Mouse (Mus musculus) kidney, adult 2 months (tissue): ENCODE measurements at regions not wholly inside any gene's neighbourhood (a gene's known extent, or its start where the extent isn't known, plus 50 kb on each side); places are given as distances from the start of the nearest gene placed in this dataset.

ENCODE experiments used
- DNase-seq: peaks from one replicate; pipeline ENCODE4 v3.0.0; 2021
- H3K27ac ChIP-seq: fragments of 200-500 bp; 2 replicates; pipeline ENCODE4 v1.5.1; 2012; ENCODE audit warnings: low read depth, low read length, control low read depth, inconsistent platforms; ENCODE audit not compliant: insufficient read depth
- H3K27me3 ChIP-seq: fragments of 200-500 bp; replicated peaks from 2 replicates; pipeline ENCODE4 v1.6.1; 2012; ENCODE audit warnings: mild to moderate bottlenecking, moderate library complexity, low read length, inconsistent platforms; ENCODE audit not compliant: control insufficient read depth, insufficient read depth
- H3K36me3 ChIP-seq: fragments of 200-500 bp; 2 replicates; pipeline ENCODE4 v1.6.1; 2012; ENCODE audit warnings: mild to moderate bottlenecking, moderate library complexity, low read length, inconsistent platforms; ENCODE audit not compliant: control insufficient read depth, insufficient read depth
- H3K4me1 ChIP-seq: fragments of 200-500 bp; 2 replicates; pipeline ENCODE4 v1.6.1; 2011; ENCODE audit warnings: low read length; ENCODE audit not compliant: control insufficient read depth, insufficient read depth
- H3K4me3 ChIP-seq: fragments of 200-500 bp; 2 replicates; pipeline ENCODE4 v1.5.1; 2011; ENCODE audit warnings: mild to moderate bottlenecking, low read depth, low read length, control low read depth; ENCODE audit not compliant: insufficient read depth
- CTCF ChIP-seq: fragments of 200-500 bp; conservative IDR thresholded peaks from 2 replicates; pipeline ENCODE4 v1.5.1; 2011; ENCODE audit warnings: low read depth, mild to moderate bottlenecking, control low read depth, low read length, moderate library complexity, mixed read lengths; ENCODE audit not compliant: insufficient read depth, insufficient read length
- POLR2A ChIP-seq: fragments of 200-500 bp; IDR thresholded peaks from one replicate; pipeline ENCODE4 v1.6.1; 2011; ENCODE audit warnings: low read depth, low read length, control low read depth
- WGBS: fragments of 180-500 bp; shearing (Covaris S2); methylation state at CpG from one replicate; pipeline ENCODE4 v1.1.7; 2018; 5-methylcytosine and 5-hydroxymethylcytosine counted together

GRCm38 (mm10) chr14:25245691-25246090 lies 213.3 kb upstream of the Zmiz1 start:
- Histone ChIP-seq H3K4me3 (no peak overlapping the region), H3K36me3 (no peaks in the 10 kb centered on the region), H3K27me3 (no peaks in the 10 kb centered on the region), H3K27ac (no peak overlapping the region), H3K4me1 (no peaks in the 10 kb centered on the region)
- TF ChIP-seq CTCF (0 out of 2 replicates have a peak, but pooled peaks have one; percentile 1), POLR2A (no peak)
- 74% methylated on average over 4 of the region's 4 CpGs for WGBS
- DNase-seq, result peak; percentile 25

DNA sequence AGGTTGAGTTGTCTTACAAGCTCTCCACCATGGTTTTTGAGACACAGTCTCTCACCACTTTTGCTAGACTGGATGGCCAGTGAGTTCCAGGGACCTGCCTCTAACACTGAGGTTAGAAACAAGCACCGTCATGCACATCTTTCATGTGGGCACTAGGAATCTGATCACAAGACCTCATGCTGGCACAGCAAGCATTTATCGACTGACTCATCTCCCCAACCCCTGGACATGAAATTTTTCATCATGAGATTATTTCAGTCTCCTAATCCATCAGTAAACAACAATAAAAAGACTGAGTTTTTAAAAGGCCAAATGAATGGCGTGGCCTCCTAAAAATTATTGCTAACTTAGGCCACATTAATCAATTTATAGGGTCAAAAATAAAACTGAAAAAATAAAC lies 210.0 kb upstream of the Zmiz1 start:
- Histone ChIP-seq H3K4me1 (no peaks in the 10 kb centered on the region), H3K27me3 (no peaks in the 10 kb centered on the region), H3K27ac (no peak overlapping the region), H3K36me3 (no peaks in the 10 kb centered on the region), H3K4me3 (no peak overlapping the region)
- TF ChIP-seq POLR2A (no peak), CTCF (no peak)
- WGBS, result 93% methylated on average over 3 of the region's 3 CpGs
- DNase-seq, result no peak

GRCm38 (mm10) chr14:25253016-25253850 lies 205.8 kb upstream of the Zmiz1 start:
- TF ChIP-seq CTCF, result no peak
- TF ChIP-seq POLR2A, result no peak
- Histone ChIP-seq H3K27me3 (no peaks in the 10 kb centered on the region), H3K4me3 (no peak overlapping the region), H3K36me3 (no peaks in the 10 kb centered on the region), H3K27ac (no peak overlapping the region), H3K4me1 (no peaks in the 10 kb centered on the region)
- 94% methylated on average over 15 of the region's 15 CpGs for WGBS
- no peak for DNase-seq

DNA sequence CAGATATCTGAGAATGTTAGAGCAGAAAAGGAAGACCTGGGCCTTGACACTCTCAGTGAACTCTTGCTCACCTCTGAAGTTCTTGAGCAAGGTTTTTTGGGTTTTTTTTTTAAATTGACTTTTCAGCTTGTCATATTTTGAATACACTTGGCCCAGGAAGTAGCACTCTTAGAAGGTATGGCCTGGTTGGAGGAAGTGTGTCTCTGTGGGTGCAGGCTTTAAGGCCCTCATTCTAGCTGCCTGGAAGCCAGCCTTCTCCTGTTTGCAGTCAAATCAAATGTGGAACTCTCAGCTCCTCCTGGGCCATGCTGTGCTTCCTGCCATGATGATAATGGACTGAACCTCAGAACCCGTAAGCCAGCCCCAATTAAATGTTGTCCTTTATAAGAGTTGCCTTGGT lies 195.9 kb upstream of the Zmiz1 start:
- no peak overlapping the region for H3K27ac ChIP-seq
- H3K4me1 ChIP-seq, result no peaks in the 10 kb centered on the region; the same call in 1 of the 2 replicates
- H3K4me3 ChIP-seq, result no peak overlapping the region
- H3K36me3 ChIP-seq, result no peaks in the 10 kb centered on the region
- 97% methylated on average over 1 of the region's 1 CpGs for WGBS
- TF ChIP-seq POLR2A (no peak), CTCF (no peak)
- no peak for DNase-seq
- H3K27me3 ChIP-seq, result no peaks in the 10 kb centered on the region

DNA sequence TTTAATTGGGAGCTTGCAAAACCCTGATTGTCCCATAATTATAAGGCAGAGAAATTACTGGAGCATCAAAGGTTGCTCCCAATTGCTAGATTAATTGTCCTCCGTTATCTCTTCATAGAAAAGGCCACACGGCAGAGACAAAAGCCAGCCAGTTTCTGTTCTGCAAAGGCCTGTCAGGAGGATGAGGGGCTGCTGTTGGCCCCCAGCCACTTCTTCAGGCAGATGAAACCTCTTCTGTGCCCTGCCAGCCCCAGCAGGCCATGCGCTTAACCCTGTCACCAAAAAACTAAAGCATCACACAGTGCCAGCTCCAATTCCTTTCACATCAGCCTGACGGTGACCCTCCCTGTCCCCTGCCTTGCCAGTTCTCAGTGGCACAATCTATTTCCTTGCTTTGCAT lies 192.1 kb upstream of the Zmiz1 start:
- 86% methylated on average over 4 of the region's 4 CpGs for WGBS
- H3K4me1 ChIP-seq, result no peaks in the 10 kb centered on the region; the same call in 1 of the 2 replicates
- no peaks in the 10 kb centered on the region for H3K36me3 ChIP-seq
- DNase-seq, result no peak
- no peaks in the 10 kb centered on the region for H3K27me3 ChIP-seq
- TF ChIP-seq POLR2A, result no peak
- TF ChIP-seq CTCF, result no peak
- no peak overlapping the region for H3K4me3 ChIP-seq
- no peak overlapping the region for H3K27ac ChIP-seq

- 0 out of 2 replicates have a peak overlapping the region, but pooled peaks have one; percentile 14 for H3K27ac ChIP-seq
- peak; percentile 38 for DNase-seq
- no peaks in the 10 kb centered on the region for H3K36me3 ChIP-seq
- no peaks in the 10 kb centered on the region; the same call in 1 of the 2 replicates for H3K4me1 ChIP-seq
- no peak overlapping the region for H3K4me3 ChIP-seq
- WGBS, result 74% methylated on average over 13 of the region's 13 CpGs
- H3K27me3 ChIP-seq, result no peaks in the 10 kb centered on the region
- TF ChIP-seq POLR2A (no peak), CTCF (no peak)
These were observed 190.8 kb upstream of the Zmiz1 start for GRCm38 (mm10) chr14:25268090-25268631.

DNA sequence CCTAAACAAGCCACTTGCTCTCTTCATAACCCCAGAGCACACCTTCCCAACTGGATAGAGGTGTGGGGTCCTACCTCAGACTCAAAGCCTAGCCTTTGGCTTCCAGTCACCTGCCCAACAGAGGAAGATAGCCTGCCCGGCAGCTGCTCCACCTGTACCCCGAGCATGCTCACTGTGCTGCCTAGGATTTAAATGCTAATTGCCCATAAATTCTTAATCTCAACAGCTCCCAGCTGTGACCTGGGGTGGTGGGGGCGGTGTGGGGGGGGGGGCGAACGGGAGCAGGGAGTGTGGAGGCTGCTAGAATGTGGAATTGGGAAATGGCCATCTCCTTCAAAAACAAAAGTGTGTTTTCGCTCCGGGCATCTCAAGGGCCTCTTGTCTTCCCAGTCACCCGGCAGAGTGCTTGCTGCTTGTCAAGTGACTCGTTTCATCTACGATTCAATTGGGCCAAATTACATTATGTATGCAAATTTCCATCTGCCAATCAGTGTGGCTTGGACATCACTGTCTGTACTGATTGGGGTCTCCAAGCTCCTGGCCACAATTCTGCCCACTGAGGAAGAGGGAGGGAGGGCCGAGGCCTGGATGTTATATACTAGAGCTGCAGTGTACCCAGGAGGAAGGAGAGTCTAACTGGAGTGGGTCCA lies 188.6 kb upstream of the Zmiz1 start:
- no peak for TF ChIP-seq POLR2A
- Histone ChIP-seq H3K27ac (no peak overlapping the region), H3K27me3 (no peaks in the 10 kb centered on the region), H3K36me3 (no peaks in the 10 kb centered on the region), H3K4me1 (no peaks in the 10 kb centered on the region; the same call in 1 of the 2 replicates), H3K4me3 (no peak overlapping the region)
- WGBS, result 54% methylated on average over 11 of the region's 11 CpGs
- no peak for DNase-seq
